Mouse (Mus musculus): Measurements from ENCODE around the gene Ppfia1.

- TF ChIP-seq POLR2A (IDR thresholded peaks at IDR 0.05; ENCODE audit: extremely low read depth, insufficient read depth, low read length) (no peak), CTCF (IDR thresholded peaks at IDR 0.05; ENCODE audit: extremely low read depth, insufficient read depth, low read length) (no peak)
Measured at GRCm38 (mm10) chr7:144516711-144517110, 36.8 kb downstream of the Ppfia1 start.

Data from cortical plate, adult 2 months (tissue).